ENCODE assay signal across 9 mouse cellular contexts in genomic region chr8:121649904-121650303, GRCm38 (mm10). TPM values are rescaled to one million over a fixed set of nuclear protein-coding genes. Genes with fewer than 3 reads are reported as not detected.
DNase-seq lines count a peak whose midpoint lies in the region; ATAC-seq and TF ChIP-seq lines count a peak whose summit lies in the region.
"Had no signal": no experiment of that assay in that cellular context is flagged by ENCODE, and none has a peak within 500 bp of the region (broad histone marks: within the 10 kb centered on the region; RNA-seq: fewer than 3 reads in every experiment).

No protein-coding gene starts in this region.

- no peaks in the 10 kb centered on the region for H3K9me3 ChIP-seq in heart, embryonic 14.5 days (ENCODE audit: control insufficient read depth, low read length)
- H3K9me3 ChIP-seq in forebrain, embryonic 13.5 days (replicated peaks) = no peaks in the 10 kb centered on the region
- H3K9me3 ChIP-seq in kidney, embryonic 16.5 days (ENCODE audit: low read length) = no peaks in the 10 kb centered on the region
- H3K9me3 ChIP-seq in midbrain, postnatal 0 days (ENCODE audit: low read length) = no peaks in the 10 kb centered on the region

- 58% methylated on average over 10 of the region's 10 CpGs for WGBS in heart, embryonic 14.5 days
- 36% methylated on average over 10 of the region's 10 CpGs for WGBS in forebrain, embryonic 13.5 days
- 53% methylated on average over 10 of the region's 10 CpGs for WGBS in kidney, embryonic 16.5 days
- WGBS in midbrain, postnatal 0 days = 14% methylated on average over 10 of the region's 10 CpGs

- intact Hi-C loops in heart, postnatal 25 days (cut with DNase I) = loop anchor here (2.0 kb wide), 1 partner anchor 45 kb away; no protein-coding TSS in a partner anchor

- peaks cover 29 to 51% of the 10 kb centered on the region in 2 experiments for H3K4me1 ChIP-seq in heart, embryonic 14.5 days (ENCODE audit: control insufficient read depth in 2 of 2, insufficient read depth in 2 of 2, low read length in 2 of 2)
- peaks cover 77% of the 10 kb centered on the region for H3K4me1 ChIP-seq in forebrain, embryonic 13.5 days
- peaks cover 72% of the 10 kb centered on the region for H3K4me1 ChIP-seq in kidney, embryonic 16.5 days (ENCODE audit: insufficient read depth, low read length)
- peaks cover 42% of the 10 kb centered on the region for H3K4me1 ChIP-seq in midbrain, postnatal 0 days (ENCODE audit: insufficient read depth, low read length)

- no peak overlapping the region for H3K27ac ChIP-seq in heart, embryonic 14.5 days (replicated peaks in 1 of 2; ENCODE audit: control insufficient read depth in 1 of 2, insufficient read depth in 1 of 2, low read depth in 2 of 2, low read length in 2 of 2)
- no peak overlapping the region for H3K27ac ChIP-seq in forebrain, embryonic 13.5 days
- peak overlapping the region; percentile 68 for H3K27ac ChIP-seq in kidney, embryonic 16.5 days (ENCODE audit: low read length)
- no peak overlapping the region for H3K27ac ChIP-seq in midbrain, postnatal 0 days (ENCODE audit: low read depth, low read length)

- H3K9ac ChIP-seq in heart, embryonic 14.5 days (ENCODE audit: low read length) = peak overlapping the region; percentile 82
- H3K9ac ChIP-seq in forebrain, embryonic 13.5 days = peak overlapping the region; percentile 93
- peak overlapping the region; percentile 81 for H3K9ac ChIP-seq in kidney, embryonic 16.5 days (replicated peaks; ENCODE audit: low read length)
- peak overlapping the region; percentile 86 for H3K9ac ChIP-seq in midbrain, postnatal 0 days (replicated peaks; ENCODE audit: low read length, poor library complexity, severe bottlenecking)

- ATAC-seq in heart, embryonic 14.5 days (ENCODE audit: insufficient number of reproducible peaks, insufficient read depth, low FRiP score, low read depth) = no peak
- no peak for ATAC-seq in forebrain, embryonic 13.5 days
- ATAC-seq in kidney, embryonic 16.5 days (ENCODE audit: low FRiP score, low TSS enrichment) = no peak
- ATAC-seq in midbrain, postnatal 0 days (ENCODE audit: low FRiP score) = no peak

- no peaks in the 10 kb centered on the region for H3K27me3 ChIP-seq in heart, embryonic 14.5 days (ENCODE audit: control insufficient read depth, insufficient read depth, low read length)
- H3K27me3 ChIP-seq in forebrain, embryonic 13.5 days = no peaks in the 10 kb centered on the region
- no peaks in the 10 kb centered on the region for H3K27me3 ChIP-seq in kidney, embryonic 16.5 days (ENCODE audit: insufficient read depth, low read length)
- H3K27me3 ChIP-seq in midbrain, postnatal 0 days (ENCODE audit: insufficient read depth, low read length) = no peaks in the 10 kb centered on the region

- H3K4me2 ChIP-seq in heart, embryonic 14.5 days (ENCODE audit: low read length) = peak overlapping the region; percentile 99
- H3K4me2 ChIP-seq in forebrain, embryonic 13.5 days = peak overlapping the region; percentile 99
- H3K4me2 ChIP-seq in kidney, embryonic 16.5 days (replicated peaks; ENCODE audit: low read depth, low read length) = peak overlapping the region; percentile 98
- H3K4me2 ChIP-seq in midbrain, postnatal 0 days (ENCODE audit: low read depth, low read length, poor library complexity, severe bottlenecking) = peak overlapping the region; percentile 99

- peak overlapping the region; percentile 1 to 74; a peak in 1 of 4 replicates for H3K4me3 ChIP-seq in heart, embryonic 14.5 days (ENCODE audit: control insufficient read depth in 1 of 2, insufficient read depth in 1 of 2, low read depth in 1 of 2, low read length in 2 of 2)
- H3K4me3 ChIP-seq in forebrain, embryonic 13.5 days = peak overlapping the region; percentile 93
- H3K4me3 ChIP-seq in kidney, embryonic 16.5 days (ENCODE audit: low read length) = peak overlapping the region; percentile 86
- peak overlapping the region; percentile 81 for H3K4me3 ChIP-seq in midbrain, postnatal 0 days (ENCODE audit: low read depth, low read length)

- no peak for TF ChIP-seq CTCF in midbrain, postnatal 0 days (IDR thresholded peaks at IDR 0.05)

- DNase-seq in heart, postnatal 25 days (ENCODE audit: low spot score) = no peak
- DNase-seq in midbrain, postnatal 0 days (ENCODE audit: low spot score) = no peak
- no peak for DNase-seq in MN1 (ENCODE audit: low spot score)
- DNase-seq in frontal cortex, postnatal 25 days (ENCODE audit: low spot score in 2 of 2) = no peak
- no peak for DNase-seq in embryo, embryonic 11 days
- DNase-seq: right cerebral cortex, postnatal 25 days had no signal

- H3K36me3 ChIP-seq in heart, embryonic 14.5 days (ENCODE audit: control insufficient read depth, insufficient read depth, low read length) = peaks cover 20% of the 10 kb centered on the region; the same call in 1 of the 2 replicates
- peaks cover 10% of the 10 kb centered on the region; the same call in 1 of the 2 replicates for H3K36me3 ChIP-seq in forebrain, embryonic 13.5 days (ENCODE audit: poor library complexity, severe bottlenecking)
- H3K36me3 ChIP-seq in kidney, embryonic 16.5 days (ENCODE audit: insufficient read depth, low read length) = peaks cover 7% of the 10 kb centered on the region; the same call in 1 of the 2 replicates
- no peaks in the 10 kb centered on the region for H3K36me3 ChIP-seq in midbrain, postnatal 0 days (ENCODE audit: insufficient read depth, low read length)

RNA-seq across cellular contexts. Expression of gene Zcchc14, which starts 2.8 kb away (rescaled TPM):
- 12.9 and 13.9 TPM in 2 replicates for polyA plus RNA-seq in heart, embryonic 14.5 days (2014; fragmentation: Nextera tagmentation; extraction: Ambion mirVana)
- 10 to 100 TPM; 27.1 to 31.3 TPM for total RNA-seq in heart, postnatal 25 days (2021)
- 30.0 and 33.7 TPM in 2 replicates for polyA plus RNA-seq in forebrain, embryonic 13.5 days (2015; fragmentation: Nextera tagmentation; extraction: Ambion mirVana)
- 16.4 and 17.8 TPM in 2 replicates for polyA plus RNA-seq in kidney, embryonic 16.5 days (2015; fragmentation: Nextera tagmentation; extraction: Ambion mirVana)
- 66.5 and 68.5 TPM in 2 replicates for total RNA-seq in midbrain, postnatal 0 days (2014; rRNA removed)
- 11.5 and 16.9 TPM in 2 replicates for polyA plus RNA-seq in midbrain, postnatal 0 days (2015; fragmentation: Nextera tagmentation; extraction: Ambion mirVana)

RNA-seq across cellular contexts. Expression of gene Map1lc3b, which starts 59.7 kb away (rescaled TPM):
- 252 and 267 TPM in 2 replicates for polyA plus RNA-seq in heart, embryonic 14.5 days (2014; fragmentation: Nextera tagmentation; extraction: Ambion mirVana)
- total RNA-seq in heart, postnatal 25 days (2021) = 100 to 1,000 TPM; 231 to 247 TPM
- polyA plus RNA-seq in forebrain, embryonic 13.5 days (2015; fragmentation: Nextera tagmentation; extraction: Ambion mirVana) = 310 and 325 TPM in 2 replicates
- polyA plus RNA-seq in kidney, embryonic 16.5 days (2015; fragmentation: Nextera tagmentation; extraction: Ambion mirVana) = 201 and 211 TPM in 2 replicates
- 264 and 279 TPM in 2 replicates for total RNA-seq in midbrain, postnatal 0 days (2014; rRNA removed)
- 343 and 373 TPM in 2 replicates for polyA plus RNA-seq in midbrain, postnatal 0 days (2015; fragmentation: Nextera tagmentation; extraction: Ambion mirVana)

Comparison
In these comparisons a context has a peak if more than half of its experiments do, and no peak if none do; other contexts are left out.
1. H3K4me3 ChIP-seq: peak in every context shown above with its lines; median percentile 93 in forebrain, embryonic 13.5 days; 86 in kidney, embryonic 16.5 days; 81 in midbrain, postnatal 0 days; 38 in heart, embryonic 14.5 days.